Mouse (Mus musculus): Measurements from ENCODE around the gene C1ra. TPM values are rescaled to one million over a fixed set of nuclear protein-coding genes. Genes with fewer than 3 reads are reported as not detected.
"Not testable (repeated sequence)": the region's sequence is repeated elsewhere in the genome, so short reads cannot be mapped to it uniquely, and the experiment has no call there.

Gene C1ra
- polyA plus RNA-seq, 1 experiment from 2014 or later = 4.6 TPM

GRCm38 (mm10) chr6:124561156-124561555, 49.0 kb downstream of the C1ra start:
- WGBS = 90% methylated on average over 4 of the region's 4 CpGs
- ATAC-seq (ENCODE audit: borderline replicate concordance, extremely low read depth, low FRiP score, low TSS enrichment); H3K9me3 ChIP-seq; H3K27me3 ChIP-seq; H3K4me1 ChIP-seq; H3K36me3 ChIP-seq; H3K9ac ChIP-seq; H3K4me3 ChIP-seq; H3K4me2 ChIP-seq; H3K27ac ChIP-seq: not testable (repeated sequence)

- H3K27ac ChIP-seq; H3K4me1 ChIP-seq; H3K9me3 ChIP-seq; ATAC-seq (ENCODE audit: borderline replicate concordance, extremely low read depth, low FRiP score, low TSS enrichment); H3K36me3 ChIP-seq; H3K4me2 ChIP-seq; H3K9ac ChIP-seq; H3K4me3 ChIP-seq; H3K27me3 ChIP-seq: not testable (repeated sequence)
- 93% methylated on average over 2 of the region's 2 CpGs for WGBS
Observed at GRCm38 (mm10) chr6:124561611-124562010, 49.4 kb downstream of the C1ra start.

- Histone ChIP-seq H3K36me3 (no peaks in the 10 kb centered on the region), H3K9ac (no peak within 1 kb of the TSS), H3K9me3 (no peaks in the 10 kb centered on the region), H3K27ac (no peak within 1 kb of the TSS), H3K4me3 (no peak within 1 kb of the TSS), H3K27me3 (no peaks in the 10 kb centered on the region), H3K4me2 (no peak within 1 kb of the TSS), H3K4me1 (no peaks in the 10 kb centered on the region)
- 5% methylated on average over 8 of the region's 8 CpGs for WGBS
- no peak for ATAC-seq (ENCODE audit: borderline replicate concordance, extremely low read depth, low FRiP score, low TSS enrichment)
Observed at GRCm38 (mm10) chr6:124570026-124570425, 57.8 kb downstream of the C1ra start, which contains the start of gene C1rb. C1rb (plus strand) TSS chr6:124570294.

Other genes with a start within 250 kb of the C1ra start
- gene Cd163, start 207.7 kb upstream of the C1ra start, polyA plus RNA-seq (2015; fragmentation: Nextera tagmentation; extraction: Ambion mirVana) = 0.23 and 0.32 TPM in 2 replicates
- 35.5 and 39.1 TPM in 2 replicates for gene Pex5, start 97.3 kb upstream of the C1ra start, polyA plus RNA-seq (2015; fragmentation: Nextera tagmentation; extraction: Ambion mirVana)
- gene Clstn3, start 47.6 kb upstream of the C1ra start, polyA plus RNA-seq (2015; fragmentation: Nextera tagmentation; extraction: Ambion mirVana) = 2.7 and 2.8 TPM in 2 replicates
- 0.49 and 0.52 TPM in 2 replicates for gene C1rl, start 19.3 kb upstream of the C1ra start, polyA plus RNA-seq (2015; fragmentation: Nextera tagmentation; extraction: Ambion mirVana)
- gene C1s1, start 30.0 kb downstream of the C1ra start, polyA plus RNA-seq (2015; fragmentation: Nextera tagmentation; extraction: Ambion mirVana) = 2.6 and 3.6 TPM in 2 replicates
- not detected in 2 replicates for gene C1rb, start 57.9 kb downstream of the C1ra start, polyA plus RNA-seq (2015; fragmentation: Nextera tagmentation; extraction: Ambion mirVana)
- gene C1s2, start 123.7 kb downstream of the C1ra start, polyA plus RNA-seq (2015; fragmentation: Nextera tagmentation; extraction: Ambion mirVana) = 0.07 TPM in 1 of 2 replicates, not detected in the other
- gene Lpcat3, start 150.6 kb downstream of the C1ra start, polyA plus RNA-seq (2015; fragmentation: Nextera tagmentation; extraction: Ambion mirVana) = 56.8 and 61.9 TPM in 2 replicates
- gene Emg1, start 199.8 kb downstream of the C1ra start, polyA plus RNA-seq (2015; fragmentation: Nextera tagmentation; extraction: Ambion mirVana) = 199 and 200 TPM in 2 replicates
- gene Phb2, start 199.9 kb downstream of the C1ra start, polyA plus RNA-seq (2015; fragmentation: Nextera tagmentation; extraction: Ambion mirVana) = 327 and 340 TPM in 2 replicates
- gene Ptpn6, start 226.3 kb downstream of the C1ra start, polyA plus RNA-seq (2015; fragmentation: Nextera tagmentation; extraction: Ambion mirVana) = 17.3 and 24.3 TPM in 2 replicates
- 406 and 416 TPM in 2 replicates for gene Grcc10, start 229.0 kb downstream of the C1ra start, polyA plus RNA-seq (2015; fragmentation: Nextera tagmentation; extraction: Ambion mirVana)
- gene Gm45234, start 243.6 kb downstream of the C1ra start, polyA plus RNA-seq (2015; fragmentation: Nextera tagmentation; extraction: Ambion mirVana) = not detected in 2 replicates
- gene Atn1, start 244.1 kb downstream of the C1ra start, polyA plus RNA-seq (2015; fragmentation: Nextera tagmentation; extraction: Ambion mirVana) = 15.6 and 16.1 TPM in 2 replicates

Measured in lung, embryonic 15.5 days (tissue).